Mouse (Mus musculus) left cerebral cortex, postnatal 10 days (tissue): Measurements from ENCODE around the gene Prickle2. TPM values are rescaled to one million over a fixed set of nuclear protein-coding genes. Genes with fewer than 3 reads are reported as not detected.

ENCODE experiments used
- DNase-seq, 2 experiments: peaks; one replicate each; pipeline ENCODE4 v3.0.0; 2021 to 2022; ENCODE audit warnings: low spot score in 2 of 2, mixed read lengths in 1 of 2; ENCODE audit errors: extremely low spot score in 1 of 2
- intact Hi-C: fragments of 180-260 bp; cut with DNase I; formaldehyde crosslinking; loops from one replicate; pipeline ENCODE4 v1.15.1; 2025
- total RNA-seq, 2 experiments: library from RNA; stranded (reverse); gene quantifications; 2 replicates each; pipeline ENCODE4 v1.2.3; 2021

Prickle2 gene
- total RNA-seq, 2 experiments from 2014 or later: 168 to 172 TPM

- intact Hi-C loops: no loop called here
- no peak for DNase-seq
Observed at GRCm38 (mm10) chr6:92614771-92615170, 91.2 kb downstream of the Prickle2 start.

GRCm38 (mm10) chr6:92612151-92612769, 93.7 kb downstream of the Prickle2 start:
- intact Hi-C loops: no loop called here
- DNase-seq: no peak

- DNase-seq: no peak
- intact Hi-C loops: loop anchor here (10.0 kb wide), 2 partner anchors 75 to 115 kb away; no protein-coding TSS in a partner anchor
Observed at GRCm38 (mm10) chr6:92609682-92610235, 96.2 kb downstream of the Prickle2 start.

- DNase-seq: no peak
- intact Hi-C loops: loop anchor here (10.0 kb wide), 2 partner anchors 74 to 116 kb away; no protein-coding TSS in a partner anchor
Observed at GRCm38 (mm10) chr6:92609078-92609477, 96.9 kb downstream of the Prickle2 start.

GRCm38 (mm10) chr6:92605156-92605555, 100.8 kb downstream of the Prickle2 start:
- no peak for DNase-seq
- intact Hi-C loops: loop anchor here (10.0 kb wide), 2 partner anchors 70 to 120 kb away; no protein-coding TSS in a partner anchor

GRCm38 (mm10) chr6:92596340-92596739, 109.6 kb downstream of the Prickle2 start:
- DNase-seq: no peak
- intact Hi-C loops: loop anchor here (5.0 kb wide), 1 partner anchor 66 kb away; no protein-coding TSS in a partner anchor

- intact Hi-C loops: no loop called here
- no peak for DNase-seq
Observed at GRCm38 (mm10) chr6:92589381-92590065, 116.4 kb downstream of the Prickle2 start.

- no peak for DNase-seq
- intact Hi-C loops: no loop called here
Observed at GRCm38 (mm10) chr6:92584026-92584425, 121.9 kb downstream of the Prickle2 start.

- no peak for DNase-seq
- intact Hi-C loops: no loop called here
Observed at GRCm38 (mm10) chr6:92575227-92575626, 130.7 kb downstream of the Prickle2 start.

- intact Hi-C loops: no loop called here
- DNase-seq: no peak
Observed at GRCm38 (mm10) chr6:92572139-92572538, 133.8 kb downstream of the Prickle2 start.

- DNase-seq: no peak
- intact Hi-C loops: no loop called here
Observed at GRCm38 (mm10) chr6:92570090-92570489, 135.9 kb downstream of the Prickle2 start.

- no peak for DNase-seq
- intact Hi-C loops: loop anchor here (10.0 kb wide), 1 partner anchor 776 kb away; no protein-coding TSS in a partner anchor
Observed at GRCm38 (mm10) chr6:92569283-92569682, 136.7 kb downstream of the Prickle2 start.

GRCm38 (mm10) chr6:92559261-92559660, 146.7 kb downstream of the Prickle2 start:
- no peak for DNase-seq
- intact Hi-C loops: no loop called here

GRCm38 (mm10) chr6:92555675-92556074, 150.3 kb downstream of the Prickle2 start:
- DNase-seq: no peak
- intact Hi-C loops: no loop called here

- intact Hi-C loops: no loop called here
- no peak for DNase-seq
Observed at GRCm38 (mm10) chr6:92553086-92553485, 152.9 kb downstream of the Prickle2 start.

GRCm38 (mm10) chr6:92549246-92549645, 156.7 kb downstream of the Prickle2 start:
- DNase-seq: peak in 1 of 2 experiments; percentile 41

GRCm38 (mm10) chr6:92545204-92545603, 160.8 kb downstream of the Prickle2 start:
- DNase-seq: no peak
- intact Hi-C loops: no loop called here

More at GRCm38 (mm10) chr6:92549246-92549645, 156.7 kb downstream of the Prickle2 start:
- intact Hi-C loops: no loop called here

- DNase-seq: no peak
- intact Hi-C loops: no loop called here
Observed at GRCm38 (mm10) chr6:92543825-92544224, 162.1 kb downstream of the Prickle2 start.

- DNase-seq: no peak
- intact Hi-C loops: no loop called here
Observed at GRCm38 (mm10) chr6:92542402-92543101, 163.4 kb downstream of the Prickle2 start.
